In the genomic region with DNA sequence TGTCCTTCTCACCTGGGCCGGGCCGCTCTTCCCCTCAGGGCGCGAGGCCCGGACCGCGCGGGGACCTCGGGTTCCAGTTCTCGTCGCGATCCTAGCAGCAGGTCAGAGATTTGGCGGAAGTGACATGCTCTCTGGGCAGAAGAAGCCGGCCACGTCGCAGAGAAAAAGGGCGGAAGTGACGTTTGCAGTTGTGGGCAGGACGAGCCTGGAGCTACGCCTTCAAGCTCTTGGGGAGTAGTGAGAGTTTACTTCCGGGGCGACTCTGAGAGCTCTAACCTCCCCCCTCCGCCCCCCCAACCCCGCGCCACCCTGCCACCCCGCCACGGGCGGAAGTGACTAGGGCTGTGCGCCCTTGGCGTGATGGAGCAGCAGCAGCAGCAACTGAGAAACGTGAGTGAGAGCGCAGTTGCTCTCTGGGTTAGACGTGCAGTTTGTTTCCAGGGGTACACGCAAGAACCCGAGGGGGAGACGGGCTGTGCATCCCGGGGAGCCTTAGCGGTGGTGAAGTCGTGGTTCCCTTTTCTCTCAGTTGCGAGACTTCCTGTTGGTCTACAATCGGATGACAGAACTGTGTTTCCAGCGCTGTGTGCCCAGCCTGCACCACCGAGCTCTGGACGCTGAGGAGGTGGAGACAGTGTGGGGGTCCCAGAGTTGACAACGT, we compare ENCODE assay signal across 8 mouse cellular contexts. TPM values are rescaled to one million over a fixed set of nuclear protein-coding genes. Genes with fewer than 3 reads are reported as not detected.
DNase-seq lines count a peak whose midpoint lies in the region; ATAC-seq and TF ChIP-seq lines count a peak whose summit lies in the region.

A gene (minus strand): TSS at position 184 of the 661 bp plus-strand sequence.
A gene (plus strand): TSS at position 320 of the 661 bp plus-strand sequence.

- H3K27me3 ChIP-seq in forebrain, embryonic 10.5 days (ENCODE audit: poor library complexity, severe bottlenecking), result peaks cover 4% of the 10 kb centered on the region
- H3K27me3 ChIP-seq in heart, embryonic 15.5 days, result no peaks in the 10 kb centered on the region
- H3K27me3 ChIP-seq in liver, embryonic 14.5 days (ENCODE audit: control insufficient read depth, insufficient read depth, low read length), result no peaks in the 10 kb centered on the region
- no peaks in the 10 kb centered on the region for H3K27me3 ChIP-seq in neural tube, embryonic 11.5 days (ENCODE audit: control insufficient read depth, insufficient read depth, low read length)
- H3K27me3 ChIP-seq in stomach, postnatal 0 days (ENCODE audit: control insufficient read depth, insufficient read depth, low read length), result no peaks in the 10 kb centered on the region

- H3K36me3 ChIP-seq in forebrain, embryonic 10.5 days (replicated peaks), result peaks cover 49% of the 10 kb centered on the region
- H3K36me3 ChIP-seq in heart, embryonic 15.5 days, result peaks cover 30% of the 10 kb centered on the region
- peaks cover 7% of the 10 kb centered on the region for H3K36me3 ChIP-seq in liver, embryonic 14.5 days (replicated peaks; ENCODE audit: control insufficient read depth, insufficient read depth, low read depth)
- peaks cover 2% of the 10 kb centered on the region; the same call in 1 of the 2 replicates for H3K36me3 ChIP-seq in neural tube, embryonic 11.5 days (ENCODE audit: control insufficient read depth, insufficient read depth, low read length)
- peaks cover 3% of the 10 kb centered on the region; the same call in 1 of the 2 replicates for H3K36me3 ChIP-seq in stomach, postnatal 0 days (ENCODE audit: control insufficient read depth, insufficient read depth, low read length)

- peak within 1 kb of the TSS; percentile 87 for H3K9ac ChIP-seq in heart, embryonic 15.5 days
- H3K9ac ChIP-seq in liver, embryonic 14.5 days (replicated peaks), result peak within 1 kb of the TSS; percentile 84
- peak within 1 kb of the TSS; percentile 79 for H3K9ac ChIP-seq in neural tube, embryonic 11.5 days (ENCODE audit: low read length)
- peak within 1 kb of the TSS; percentile 88 for H3K9ac ChIP-seq in stomach, postnatal 0 days (ENCODE audit: low read length)

- H3K4me3 ChIP-seq in forebrain, embryonic 10.5 days, result peak within 1 kb of the TSS; percentile 81
- peak within 1 kb of the TSS; percentile 71 for H3K4me3 ChIP-seq in heart, embryonic 15.5 days
- peak within 1 kb of the TSS; percentile 87 to 94 for H3K4me3 ChIP-seq in liver, embryonic 14.5 days (ENCODE audit: insufficient read depth in 1 of 2, low read depth in 2 of 2, low read length in 2 of 2)
- H3K4me3 ChIP-seq in neural tube, embryonic 11.5 days (ENCODE audit: low read depth, low read length), result peak within 1 kb of the TSS; percentile 75
- H3K4me3 ChIP-seq in stomach, postnatal 0 days (ENCODE audit: low read depth, low read length), result peak within 1 kb of the TSS; percentile 73

- H3K9me3 ChIP-seq in forebrain, embryonic 10.5 days, result no peaks in the 10 kb centered on the region
- no peaks in the 10 kb centered on the region for H3K9me3 ChIP-seq in heart, embryonic 15.5 days (replicated peaks)
- H3K9me3 ChIP-seq in liver, embryonic 14.5 days (ENCODE audit: control insufficient read depth, low read length), result no peaks in the 10 kb centered on the region
- no peaks in the 10 kb centered on the region for H3K9me3 ChIP-seq in neural tube, embryonic 11.5 days (ENCODE audit: control insufficient read depth, low read length)
- no peaks in the 10 kb centered on the region for H3K9me3 ChIP-seq in stomach, postnatal 0 days (ENCODE audit: control insufficient read depth, low read length)

- 0% methylated on average over 45 of the region's 45 CpGs for WGBS in forebrain, embryonic 10.5 days
- WGBS in heart, embryonic 15.5 days, result 0% methylated on average over 45 of the region's 45 CpGs
- under 1% methylated on average over 45 of the region's 45 CpGs for WGBS in liver, embryonic 14.5 days (ENCODE audit: insufficient replicate concordance)
- under 1% methylated on average over 45 of the region's 45 CpGs for whole genome bisulfite sequencing in neural tube, embryonic 11.5 days
- under 1% methylated on average over 43 of the region's 45 CpGs for WGBS in stomach, postnatal 0 days

- H3K4me2 ChIP-seq in heart, embryonic 15.5 days, result peak within 1 kb of the TSS; percentile 88
- H3K4me2 ChIP-seq in liver, embryonic 14.5 days (ENCODE audit: low read depth), result peak within 1 kb of the TSS; percentile 95
- peak within 1 kb of the TSS; percentile 77 for H3K4me2 ChIP-seq in neural tube, embryonic 11.5 days (ENCODE audit: low read depth)
- H3K4me2 ChIP-seq in stomach, postnatal 0 days (replicated peaks; ENCODE audit: low read depth), result peak within 1 kb of the TSS; percentile 93

- peak; percentile 96 for ATAC-seq in heart, embryonic 15.5 days (replicated peaks; ENCODE audit: insufficient number of reproducible peaks, insufficient read depth, low FRiP score, low read depth)
- ATAC-seq in liver, embryonic 14.5 days (ENCODE audit: insufficient read depth), result peak; percentile 95
- ATAC-seq in neural tube, embryonic 11.5 days (ENCODE audit: insufficient read depth, low FRiP score, low TSS enrichment), result peak; percentile 96
- ATAC-seq in stomach, postnatal 0 days (ENCODE audit: low FRiP score, low TSS enrichment), result peak; percentile 97

- H3K4me1 ChIP-seq in forebrain, embryonic 10.5 days, result peaks cover 27% of the 10 kb centered on the region
- peaks cover 30% of the 10 kb centered on the region for H3K4me1 ChIP-seq in heart, embryonic 15.5 days (replicated peaks)
- H3K4me1 ChIP-seq in liver, embryonic 14.5 days (replicated peaks; ENCODE audit: control insufficient read depth in 2 of 2, insufficient read depth in 2 of 2, low read length in 1 of 2), result peaks cover 4 to 11% of the 10 kb centered on the region in 2 experiments
- H3K4me1 ChIP-seq in neural tube, embryonic 11.5 days (ENCODE audit: control insufficient read depth, insufficient read depth, low read length), result peaks cover 11% of the 10 kb centered on the region
- H3K4me1 ChIP-seq in stomach, postnatal 0 days (replicated peaks; ENCODE audit: control insufficient read depth, insufficient read depth), result peaks cover 12% of the 10 kb centered on the region; the same call in 1 of the 2 replicates

- DNase-seq in CD8-positive naive resting alpha-beta T cell, adult 2 months (ENCODE audit: low read depth in 2 of 2, low spot score in 2 of 2), result peak; percentile 93 to 94
- peak; percentile 97 for DNase-seq in c-Kit-positive CD71-negative TER-119-negative erythroid progenitor cells, embryonic 14.5 days (ENCODE audit: low read depth)
- peak; percentile 98 for DNase-seq in forebrain, embryonic 10.5 days (ENCODE audit: extremely low spot score, low spot score)
- DNase-seq in kidney, postnatal 25 days, result peak; percentile 97 to 98
- peak; percentile 96 to 97 (median 96) for DNase-seq in liver, embryonic 14.5 days (ENCODE audit: low read depth in 3 of 3, low spot score in 3 of 3)
- peak; percentile 95 for DNase-seq in neural tube, embryonic 11.5 days (ENCODE audit: low spot score)
- peak; percentile 97 for DNase-seq in stomach, postnatal 0 days (ENCODE audit: low spot score)

- TF ChIP-seq CTCF in liver, embryonic 14.5 days (IDR thresholded peaks at IDR 0.05; ENCODE audit: low read depth), result 0 out of 2 replicates have a peak, but pooled peaks have one; percentile 5
- TF ChIP-seq CTCF in stomach, postnatal 0 days (IDR thresholded peaks at IDR 0.05; ENCODE audit: low read depth), result no peak

- H3K27ac ChIP-seq in forebrain, embryonic 10.5 days, result peak within 1 kb of the TSS; percentile 88
- H3K27ac ChIP-seq in heart, embryonic 15.5 days, result peak within 1 kb of the TSS; percentile 91
- peak within 1 kb of the TSS; percentile 59 for H3K27ac ChIP-seq in liver, embryonic 14.5 days
- peak within 1 kb of the TSS; percentile 62 for H3K27ac ChIP-seq in neural tube, embryonic 11.5 days (ENCODE audit: low read depth, low read length)
- peak within 1 kb of the TSS; percentile 92 for H3K27ac ChIP-seq in stomach, postnatal 0 days (replicated peaks)

- TF ChIP-seq EP300 in liver, embryonic 14.5 days (IDR thresholded peaks at IDR 0.05; ENCODE audit: low read depth), result no peak
- no peak for TF ChIP-seq EP300 in stomach, postnatal 0 days (optimal IDR thresholded peaks at IDR 0.05)

RNA-seq across cellular contexts. Expression of the first gene that starts in this region (rescaled TPM):
- 66.0 and 69.1 TPM in 2 replicates for polyA plus RNA-seq in forebrain, embryonic 10.5 days (2016; fragmentation: Nextera tagmentation; extraction: Ambion mirVana)
- polyA plus RNA-seq in heart, embryonic 15.5 days (2015; fragmentation: Nextera tagmentation; extraction: Ambion mirVana), result 42.6 and 50.8 TPM in 2 replicates
- polyA plus RNA-seq in liver, embryonic 14.5 days (2012; rRNA removed), result 11.2 and 15.4 TPM in 2 replicates
- 12.3 and 14.6 TPM in 2 replicates for polyA plus RNA-seq in liver, embryonic 14.5 days (2014; fragmentation: Nextera tagmentation; extraction: Ambion mirVana)
- polyA plus RNA-seq in neural tube, embryonic 11.5 days (2014; fragmentation: Nextera tagmentation; extraction: Ambion mirVana), result 75.7 and 82.7 TPM in 2 replicates
- 53.0 and 53.2 TPM in 2 replicates for polyA plus RNA-seq in stomach, postnatal 0 days (2015; fragmentation: Nextera tagmentation; extraction: Ambion mirVana)

RNA-seq across cellular contexts. Expression of the second gene that starts in this region (rescaled TPM):
- polyA plus RNA-seq in forebrain, embryonic 10.5 days (2016; fragmentation: Nextera tagmentation; extraction: Ambion mirVana), result 28.9 and 38.2 TPM in 2 replicates
- 24.0 and 39.7 TPM in 2 replicates for polyA plus RNA-seq in heart, embryonic 15.5 days (2015; fragmentation: Nextera tagmentation; extraction: Ambion mirVana)
- 42.2 and 69.5 TPM in 2 replicates for polyA plus RNA-seq in liver, embryonic 14.5 days (2012; rRNA removed)
- polyA plus RNA-seq in liver, embryonic 14.5 days (2014; fragmentation: Nextera tagmentation; extraction: Ambion mirVana), result 24.6 and 26.1 TPM in 2 replicates
- 5.6 and 18.3 TPM in 2 replicates for polyA plus RNA-seq in neural tube, embryonic 11.5 days (2014; fragmentation: Nextera tagmentation; extraction: Ambion mirVana)
- polyA plus RNA-seq in stomach, postnatal 0 days (2015; fragmentation: Nextera tagmentation; extraction: Ambion mirVana), result 42.7 and 45.1 TPM in 2 replicates

Comparison
In these comparisons a context has a peak if more than half of its experiments do, and no peak if none do; other contexts are left out.
1. Peak in every context shown above with its lines: DNase-seq, ATAC-seq, H3K4me3 ChIP-seq and H3K27ac ChIP-seq.